Mouse (Mus musculus): ENCODE results near the gene Tespa1. TPM values are rescaled to one million over a fixed set of nuclear protein-coding genes. Genes with fewer than 3 reads are reported as not detected.
"Not testable (repeated sequence)": the region's sequence is repeated elsewhere in the genome, so short reads cannot be mapped to it uniquely, and the experiment has no call there.

Gene Tespa1
- total RNA-seq (2022): under 1 TPM in 3 of 4 experiments, not detected in 1; 0.26 to 0.47 (median 0.37) TPM

DNA sequence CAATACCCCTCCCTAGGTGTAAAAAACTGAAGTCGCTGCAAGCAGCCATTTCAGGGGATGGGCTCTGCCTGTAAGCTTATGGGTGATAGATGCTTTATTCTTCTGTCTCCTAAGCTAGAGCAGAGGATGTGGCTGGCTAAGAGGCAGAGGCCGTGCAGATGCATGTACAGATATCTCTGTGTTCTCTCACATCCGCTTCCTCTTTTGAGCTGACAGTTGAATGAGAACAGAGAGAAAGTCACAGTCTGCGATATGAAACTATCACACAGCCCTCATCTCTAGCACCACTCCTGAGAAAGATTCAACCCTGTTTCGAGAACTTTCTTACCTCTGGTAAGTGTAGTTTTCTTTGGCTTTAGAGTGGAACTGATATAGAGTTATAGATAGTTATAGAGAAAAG lies at the start of gene Tespa1:
Tespa1 (plus strand) TSS at position 234 of the 400 bp plus-strand sequence.
- DNase-seq (ENCODE audit: low spot score): no peak

DNA sequence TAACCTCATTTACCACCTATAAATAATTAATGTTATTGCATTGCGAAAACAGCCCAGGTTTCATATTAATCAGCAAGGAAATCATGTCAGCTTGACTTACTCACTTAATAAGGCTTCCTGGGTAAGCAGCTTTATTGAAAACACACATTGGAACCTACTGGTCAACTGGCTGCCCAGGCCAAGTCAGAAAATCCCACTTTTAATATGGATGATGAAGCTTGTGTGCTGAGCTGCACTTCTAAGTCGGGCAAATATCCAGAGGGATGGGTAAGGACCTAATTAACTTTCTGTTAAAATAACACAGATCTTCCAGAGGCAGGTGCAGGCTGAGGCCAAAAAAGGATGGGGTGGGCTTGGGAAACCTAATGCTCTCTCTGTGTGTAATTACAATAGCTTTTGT lies 46.9 kb upstream of the Tespa1 start:
- no peak for DNase-seq (ENCODE audit: low spot score)

DNA sequence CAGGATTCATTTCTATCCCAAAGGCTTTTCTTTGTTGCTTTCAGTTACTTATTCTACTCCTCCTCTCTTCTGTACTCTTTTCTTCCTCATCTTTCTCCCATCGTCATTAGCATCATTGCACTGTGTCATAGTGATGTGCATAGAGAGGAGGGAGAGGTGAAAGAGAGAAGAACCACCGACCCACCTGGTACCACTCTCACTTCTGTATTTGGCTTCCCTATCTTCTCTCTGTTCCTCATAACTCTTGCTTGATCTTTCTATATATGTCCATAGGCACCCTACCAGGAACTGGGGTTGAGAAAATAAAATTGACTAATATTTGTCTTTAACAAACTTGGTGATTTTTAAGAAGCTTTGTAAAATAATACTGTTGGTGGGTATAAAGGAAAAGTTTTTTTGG lies 46.2 kb upstream of the Tespa1 start:
- DNase-seq (ENCODE audit: low spot score): no peak

DNA sequence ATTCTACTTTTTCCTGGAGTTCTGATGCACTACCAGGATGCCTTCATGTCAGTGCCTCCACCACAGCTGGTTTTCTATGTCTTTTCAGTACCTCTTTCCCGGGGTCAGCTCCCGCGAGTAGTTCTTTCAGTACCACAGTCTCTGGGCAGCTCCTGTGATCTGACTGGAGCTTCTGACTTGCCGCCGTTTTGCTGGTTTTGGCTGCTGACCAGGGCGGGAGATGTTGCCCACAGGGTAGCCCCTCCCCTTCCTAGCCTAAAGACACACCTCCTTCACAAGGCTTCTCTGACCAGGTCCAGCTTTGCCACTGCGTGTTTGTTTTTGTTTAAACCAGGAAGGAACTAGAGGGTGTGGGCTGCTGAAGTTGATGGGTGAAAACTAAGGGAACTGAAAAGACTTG lies 42.6 kb upstream of the Tespa1 start, which contains the start of gene Neurod4:
Neurod4 (minus strand) TSS at position 175 of the 400 bp plus-strand sequence.
- DNase-seq (ENCODE audit: low spot score): no peak

DNA sequence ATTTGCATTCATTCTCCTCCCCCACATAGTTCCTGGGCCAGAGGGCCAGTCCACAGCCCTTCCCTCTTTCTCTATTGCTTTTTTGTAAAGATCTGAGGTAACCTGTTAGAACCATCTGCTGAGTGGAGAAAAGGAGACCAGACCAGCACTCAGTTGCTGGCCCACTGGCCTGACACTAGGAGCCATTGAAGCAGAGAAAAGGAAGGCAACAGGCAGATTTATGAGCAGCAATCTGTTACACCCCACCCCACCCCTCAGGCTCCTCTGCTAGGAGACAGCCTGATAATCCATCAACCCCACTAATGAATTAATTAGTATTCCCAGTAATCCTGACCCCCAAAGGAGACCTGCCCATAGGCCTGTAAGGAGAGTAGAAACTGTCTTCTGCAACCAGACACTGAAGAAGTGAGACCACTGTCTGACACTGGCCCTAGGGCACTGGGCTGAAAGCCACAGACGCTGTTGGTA lies 40.7 kb upstream of the Tespa1 start:
- no peak for DNase-seq (ENCODE audit: low spot score)

DNA sequence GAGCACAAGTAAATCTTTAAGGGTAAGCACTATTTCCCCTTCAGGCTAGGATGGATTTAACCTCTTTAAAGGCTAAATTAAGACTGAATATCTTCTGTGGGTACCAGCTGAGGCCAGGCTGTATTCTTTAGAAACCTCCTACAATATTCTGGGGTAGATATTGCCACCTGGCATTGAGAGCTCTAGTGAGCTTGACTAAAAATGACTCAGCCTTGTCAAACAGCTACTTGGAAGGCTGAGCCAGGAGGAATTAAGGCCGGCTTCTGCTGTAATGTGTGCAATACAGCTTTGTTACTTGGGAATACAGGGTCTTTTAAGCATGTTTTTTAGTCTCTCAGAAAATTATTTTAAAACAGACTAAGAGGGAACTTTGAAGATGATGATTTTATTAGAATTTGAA lies 35.5 kb upstream of the Tespa1 start:
- DNase-seq (ENCODE audit: low spot score): no peak

DNA sequence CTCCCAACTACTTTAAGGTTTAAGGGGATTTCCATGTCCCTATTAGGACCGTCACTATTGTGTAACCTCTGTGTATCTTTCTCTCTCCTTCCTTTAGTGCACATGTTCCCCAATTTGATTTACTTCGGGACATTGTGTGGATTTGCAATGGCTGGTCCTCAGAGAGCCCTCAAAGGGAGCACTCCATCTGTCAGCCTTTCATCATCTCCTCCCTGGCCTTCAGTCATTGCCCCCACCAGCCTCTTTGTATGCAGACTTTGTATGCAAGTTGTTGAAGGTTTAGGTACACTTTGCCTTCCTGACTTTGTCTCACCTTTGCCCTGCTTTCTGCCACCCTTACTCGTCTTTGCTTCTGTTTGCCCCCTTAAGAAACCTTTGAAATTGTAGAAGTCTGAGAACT lies 34.7 kb upstream of the Tespa1 start:
- DNase-seq (ENCODE audit: low spot score): no peak

DNA sequence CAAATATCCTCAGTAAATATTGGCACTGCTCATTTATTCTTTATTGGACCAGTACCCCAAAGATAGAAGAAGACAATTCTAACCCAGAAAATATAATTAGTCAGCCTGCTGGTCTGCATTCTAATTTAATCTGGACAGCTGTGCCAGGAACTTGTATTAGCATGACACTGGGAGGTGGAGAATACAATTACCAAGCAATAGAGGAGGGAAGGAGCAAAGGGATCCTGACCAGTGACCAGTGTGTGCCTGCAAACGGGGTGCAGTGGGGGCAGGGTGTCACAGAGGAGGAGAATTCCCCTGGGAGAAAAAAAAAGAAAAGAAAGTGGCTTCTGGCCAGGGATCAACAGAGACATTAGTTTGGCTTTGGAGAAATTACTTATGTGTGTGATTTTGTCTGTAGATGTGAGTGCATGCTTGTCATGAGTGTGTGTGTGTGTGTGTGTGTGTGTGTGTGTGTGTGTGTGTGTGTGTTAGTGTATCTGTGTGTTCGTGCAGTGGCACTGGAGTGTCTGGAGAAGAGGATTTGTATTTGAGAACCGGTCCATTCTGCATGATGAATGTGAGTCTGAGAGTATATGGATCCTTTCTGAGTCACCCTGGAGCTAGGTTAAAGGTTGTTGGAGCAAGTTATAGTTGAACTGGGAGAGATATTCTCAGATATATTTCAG lies 28.8 kb upstream of the Tespa1 start:
- no peak for DNase-seq (ENCODE audit: low spot score)

DNA sequence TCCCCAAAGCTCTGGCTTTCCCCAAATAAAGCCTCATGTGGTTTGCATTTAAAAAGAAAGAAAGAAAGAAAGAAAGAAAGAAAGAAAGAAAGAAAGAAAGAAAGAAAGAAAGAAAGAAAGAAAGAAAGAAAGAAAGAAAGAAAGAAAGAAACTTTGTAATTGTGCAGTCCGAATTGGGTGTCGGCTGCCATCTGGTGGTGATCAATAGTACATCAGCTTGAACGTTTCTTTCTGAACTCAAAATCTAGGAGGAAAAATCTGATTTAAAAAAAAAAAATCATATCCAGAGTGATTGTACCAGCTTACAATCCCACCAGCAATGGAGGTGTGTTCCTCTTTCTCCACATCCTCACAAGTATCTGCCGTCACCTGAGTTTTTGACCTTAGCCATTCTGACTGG lies 23.9 kb upstream of the Tespa1 start:
- not testable (repeated sequence) for DNase-seq (ENCODE audit: low spot score)

DNA sequence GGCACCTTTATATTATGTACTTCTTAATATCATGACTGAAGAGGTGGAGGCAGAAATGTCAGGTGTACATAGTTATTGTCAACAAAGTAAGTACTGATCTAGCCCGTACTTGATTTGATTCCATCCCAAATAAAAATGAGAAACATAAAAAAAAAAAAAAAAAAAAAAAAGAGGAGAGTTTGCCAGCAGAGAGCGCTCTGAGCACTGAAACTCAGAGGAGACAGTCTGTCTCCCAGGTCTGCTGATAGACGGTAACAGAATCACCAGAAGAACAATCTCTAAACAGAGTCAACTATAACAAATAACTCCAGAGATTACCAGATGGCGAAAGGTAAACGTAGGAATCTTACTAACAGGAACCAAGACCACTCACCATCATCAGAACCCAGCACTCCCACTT lies 18.5 kb upstream of the Tespa1 start:
- DNase-seq (ENCODE audit: low spot score): not testable (repeated sequence)

DNA sequence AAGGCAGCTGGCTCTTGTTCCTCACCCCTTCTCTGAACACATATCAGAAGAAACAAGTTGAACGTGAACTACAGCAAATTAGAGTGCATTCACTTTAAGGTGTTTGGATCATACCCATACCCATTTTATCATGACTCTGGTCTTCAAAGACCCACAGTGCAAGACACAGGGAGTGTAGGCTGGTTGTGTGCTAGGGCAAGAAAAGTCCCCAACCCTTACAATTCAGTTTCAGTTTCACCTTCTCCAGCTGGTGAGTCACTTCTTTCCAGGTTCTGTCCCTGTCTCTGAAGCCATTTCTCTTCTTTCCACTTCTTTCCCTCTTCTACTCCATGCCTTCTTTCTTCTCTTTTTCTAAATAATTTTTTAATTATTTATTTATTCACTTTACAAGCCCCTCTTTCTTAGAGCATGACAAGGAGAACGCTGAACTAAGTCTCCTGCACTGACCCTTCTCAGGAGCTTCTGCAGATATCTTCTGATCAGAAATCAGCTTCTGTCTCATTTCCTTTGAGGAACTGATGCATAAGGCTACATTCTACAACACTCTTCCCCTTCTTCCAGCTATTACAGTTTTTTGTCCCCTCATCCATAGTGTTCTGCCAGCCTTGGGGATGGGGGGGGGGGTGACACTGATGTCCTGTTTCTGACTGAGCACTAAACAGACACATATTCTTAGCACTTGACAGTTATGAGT lies 11.0 kb upstream of the Tespa1 start:
- no peak for DNase-seq (ENCODE audit: low spot score)

DNA sequence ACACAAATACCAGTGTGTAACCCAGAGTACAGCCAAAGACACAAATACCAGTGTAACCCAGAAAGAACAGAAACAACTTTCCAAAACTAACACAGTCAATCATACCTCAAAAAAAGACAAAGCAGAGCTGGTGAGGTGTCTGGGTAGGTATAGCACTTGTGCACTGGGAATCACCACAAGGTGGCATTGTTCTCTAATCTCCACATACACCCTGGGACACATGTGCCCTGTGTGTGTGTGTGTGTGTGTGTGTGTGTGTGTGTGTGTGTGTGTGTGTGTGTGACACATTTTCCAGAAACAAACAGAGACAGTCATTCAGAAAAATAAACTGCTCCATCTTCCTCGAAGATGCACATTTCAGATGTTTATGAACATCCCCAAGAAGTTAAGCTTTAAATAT lies 9.1 kb upstream of the Tespa1 start:
- no peak for DNase-seq (ENCODE audit: low spot score)

DNA sequence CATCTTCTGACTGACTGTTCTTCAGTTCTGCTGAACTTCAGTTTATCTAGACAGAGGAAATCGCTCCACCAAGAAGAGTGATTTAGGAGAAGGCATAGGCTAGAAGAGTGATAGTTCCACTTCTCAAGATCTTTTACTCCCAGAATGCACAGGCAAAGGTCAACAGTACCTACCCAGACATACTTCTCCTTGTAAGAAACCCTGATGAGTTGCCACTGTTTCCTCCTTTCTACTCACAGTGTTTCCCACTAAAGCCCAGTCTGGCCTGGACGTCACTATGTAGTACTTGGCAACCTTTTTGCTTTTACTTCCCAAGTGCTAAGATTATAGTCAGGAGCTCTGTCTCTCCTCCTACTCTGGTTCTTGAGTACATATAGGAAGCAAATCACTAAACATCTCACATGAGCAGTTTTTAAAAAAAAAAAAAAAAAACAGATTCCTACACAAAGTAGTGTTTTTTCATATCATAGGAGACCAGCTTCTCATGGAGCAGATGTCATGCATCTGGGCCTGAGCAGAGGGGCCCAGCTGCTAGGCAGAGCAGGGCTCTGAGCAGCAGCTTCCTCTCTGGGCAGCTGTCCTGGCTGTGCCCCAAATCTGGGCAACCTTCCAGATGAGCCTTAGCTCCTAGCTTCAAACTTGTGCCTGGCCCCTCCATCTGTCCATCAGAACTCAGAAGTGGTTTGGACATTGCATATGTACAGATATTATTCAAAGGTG lies 8.4 kb upstream of the Tespa1 start:
- DNase-seq (ENCODE audit: low spot score): peak; percentile 11

DNA sequence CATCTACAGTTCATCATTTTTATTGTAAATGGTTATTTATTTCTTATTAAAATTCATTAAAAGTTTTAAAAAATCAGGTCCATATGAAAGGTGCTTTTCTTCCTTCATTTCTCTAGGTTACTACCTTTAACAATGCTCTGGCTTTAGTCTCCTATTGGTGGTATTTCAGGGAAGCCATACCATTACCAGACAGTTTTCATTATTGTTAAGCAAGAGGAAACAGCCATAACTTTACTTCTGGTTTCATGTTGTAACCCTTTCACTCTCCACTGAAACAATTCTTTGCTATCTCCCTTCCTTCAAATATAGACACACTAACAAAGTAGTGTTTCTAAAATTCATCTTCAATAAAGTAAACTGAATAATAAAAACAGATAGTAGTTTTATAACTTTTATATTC lies 6.8 kb upstream of the Tespa1 start:
- DNase-seq (ENCODE audit: low spot score): no peak

DNA sequence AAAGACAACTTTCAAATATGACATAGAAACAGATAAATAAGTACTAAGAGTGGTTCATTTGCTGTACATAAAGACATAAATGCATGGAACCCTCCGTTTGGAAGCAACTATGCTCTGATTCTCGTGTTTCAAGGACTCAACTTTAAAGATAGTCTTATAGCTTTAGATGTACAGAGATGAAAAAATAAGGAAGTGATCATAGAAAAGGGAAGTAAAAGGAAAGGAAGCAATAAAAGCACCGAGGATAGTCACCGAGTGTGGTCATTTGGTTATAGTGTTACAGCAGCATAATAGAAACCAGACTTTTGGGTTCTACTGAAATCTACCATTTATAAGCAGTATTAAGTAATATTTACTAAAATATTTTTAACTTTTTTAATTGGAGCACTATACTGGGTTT lies 4.0 kb upstream of the Tespa1 start:
- no peak for DNase-seq (ENCODE audit: low spot score)

DNA sequence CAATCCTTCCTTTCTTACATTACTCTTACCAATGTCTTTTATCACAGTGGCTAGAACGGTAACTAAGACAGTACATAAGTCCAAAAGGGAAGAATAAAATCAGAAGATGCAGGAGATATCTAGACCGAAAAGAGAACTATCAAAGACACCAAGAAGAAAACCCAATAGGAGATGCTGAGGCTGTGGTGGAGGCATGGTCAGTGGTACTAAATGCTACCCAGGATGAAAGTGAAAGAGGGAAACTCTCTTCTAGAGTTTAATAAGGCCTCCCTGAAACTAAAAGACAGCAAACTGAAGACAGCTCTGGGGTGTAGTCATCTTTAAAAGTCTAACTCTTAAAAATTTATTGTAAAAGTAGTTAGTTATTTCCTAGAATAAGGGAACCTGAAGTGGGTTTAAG lies 2.0 kb upstream of the Tespa1 start:
- no peak for DNase-seq (ENCODE audit: low spot score)

DNA sequence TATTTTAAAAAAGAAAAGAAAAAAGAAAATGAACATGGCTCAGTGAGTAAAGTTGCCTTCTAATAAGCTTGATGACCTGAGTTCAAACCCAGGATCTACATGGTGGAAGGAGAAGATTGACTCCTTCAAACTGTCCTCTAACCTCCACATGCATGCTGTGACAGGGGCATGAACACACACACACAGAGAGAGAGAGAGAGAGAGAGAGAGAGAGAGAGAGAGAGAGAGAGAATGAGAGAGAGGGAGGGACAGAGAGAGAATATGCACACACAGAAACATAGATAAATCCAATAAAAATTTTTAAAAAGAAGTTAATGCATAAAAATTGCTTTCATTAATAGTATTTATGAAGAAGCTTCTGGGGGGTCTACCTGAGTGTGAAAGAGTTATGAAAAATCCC lies 608 bp upstream of the Tespa1 start:
- no peak for DNase-seq (ENCODE audit: low spot score)

DNA sequence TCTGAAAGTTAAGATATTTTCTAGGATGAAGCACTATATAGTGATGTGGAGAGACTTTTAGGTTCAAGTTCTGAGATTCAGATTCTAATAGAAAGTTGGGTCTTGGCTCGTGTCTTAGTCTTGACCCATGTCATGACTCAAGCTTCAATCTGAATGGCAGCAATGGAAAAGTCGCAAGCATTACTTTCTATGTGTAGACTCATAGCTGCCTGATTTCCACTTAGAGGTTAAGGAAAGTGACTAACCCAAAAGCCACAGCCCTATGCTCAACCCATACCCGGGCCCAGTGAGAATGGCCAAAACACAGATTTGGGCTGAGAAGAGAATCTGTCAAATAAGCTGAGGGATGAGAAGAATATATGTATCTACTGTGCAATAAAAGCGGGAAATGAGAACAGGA lies 1.6 kb downstream of the Tespa1 start:
- DNase-seq (ENCODE audit: low spot score): no peak

DNA sequence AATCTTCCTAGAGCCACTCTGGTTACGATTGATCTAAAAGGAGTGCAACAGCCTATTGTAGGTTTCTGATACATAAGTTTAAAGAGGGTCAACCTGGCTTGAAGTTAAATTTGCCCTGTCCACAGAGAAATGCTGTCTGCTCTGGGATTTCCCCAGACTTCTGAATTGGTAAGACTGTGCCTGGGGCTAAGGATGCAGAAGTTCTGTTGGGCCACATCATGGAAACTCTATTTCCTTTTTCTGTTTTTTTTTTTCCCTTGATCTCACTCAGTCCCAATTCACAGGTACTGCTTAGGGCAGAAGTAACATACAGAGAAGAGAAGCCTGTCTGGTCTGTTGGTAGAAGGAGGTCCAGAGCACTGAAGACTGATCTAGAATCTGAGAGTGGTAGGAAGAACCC lies 8.0 kb downstream of the Tespa1 start:
- DNase-seq (ENCODE audit: low spot score): no peak

DNA sequence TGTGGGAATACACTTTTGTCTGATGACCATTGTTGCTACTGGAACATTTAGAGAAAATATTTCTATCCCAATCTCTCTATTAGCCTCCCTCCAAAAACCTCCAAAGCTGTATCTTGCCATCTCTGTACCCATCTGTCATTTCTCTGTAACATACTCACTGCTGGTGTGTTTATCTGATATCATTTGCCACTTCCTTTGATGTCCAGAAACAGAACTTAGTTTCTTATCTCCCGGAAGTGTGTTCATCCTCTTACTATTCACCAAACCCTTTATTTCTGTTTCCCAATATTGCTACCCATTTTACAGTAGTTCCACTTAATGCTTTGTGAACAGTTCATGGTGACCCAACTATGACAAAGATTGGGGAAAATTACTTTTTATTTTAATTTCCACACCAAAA lies 13.7 kb downstream of the Tespa1 start:
- no peak for DNase-seq (ENCODE audit: low spot score)

DNA sequence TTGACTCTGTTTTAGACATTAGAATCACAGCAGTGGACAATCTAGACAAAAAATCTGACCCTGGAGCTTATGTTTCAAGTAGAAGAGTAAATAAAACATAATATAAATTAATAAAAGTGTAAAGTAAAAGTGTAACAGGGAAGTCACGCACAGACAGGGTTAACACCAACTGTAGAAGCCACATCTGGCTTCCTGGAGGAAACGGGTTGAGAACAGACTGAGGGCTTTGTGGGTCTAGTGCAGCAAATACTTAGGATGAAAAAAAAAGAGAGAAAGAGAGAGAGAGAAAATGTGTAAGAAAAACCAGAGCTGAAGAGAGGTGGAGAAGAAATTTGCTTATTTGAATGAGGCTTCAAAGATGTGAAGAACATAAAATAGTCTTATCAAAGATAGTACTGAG lies 14.9 kb downstream of the Tespa1 start:
- DNase-seq (ENCODE audit: low spot score): no peak

DNA sequence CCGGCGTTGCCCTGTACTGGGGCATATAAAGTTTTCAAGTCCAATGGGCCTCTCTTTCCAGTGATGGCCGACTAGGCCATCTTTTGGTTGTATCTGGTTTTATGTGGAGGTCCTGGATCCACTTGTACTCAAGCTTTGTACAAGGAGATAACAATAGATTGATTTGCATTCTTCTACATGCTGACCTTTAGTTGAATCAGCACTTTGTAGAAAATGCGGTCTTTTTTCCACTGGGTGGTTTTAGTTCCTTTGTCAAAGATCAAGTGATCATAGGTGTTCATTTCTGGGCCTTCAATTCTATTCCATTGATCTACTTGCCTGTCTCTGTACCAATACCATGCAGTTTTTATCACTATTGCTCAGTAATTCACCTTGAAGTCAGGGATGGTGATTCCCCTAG lies 17.4 kb downstream of the Tespa1 start:
- DNase-seq (ENCODE audit: low spot score): not testable (repeated sequence)

DNA sequence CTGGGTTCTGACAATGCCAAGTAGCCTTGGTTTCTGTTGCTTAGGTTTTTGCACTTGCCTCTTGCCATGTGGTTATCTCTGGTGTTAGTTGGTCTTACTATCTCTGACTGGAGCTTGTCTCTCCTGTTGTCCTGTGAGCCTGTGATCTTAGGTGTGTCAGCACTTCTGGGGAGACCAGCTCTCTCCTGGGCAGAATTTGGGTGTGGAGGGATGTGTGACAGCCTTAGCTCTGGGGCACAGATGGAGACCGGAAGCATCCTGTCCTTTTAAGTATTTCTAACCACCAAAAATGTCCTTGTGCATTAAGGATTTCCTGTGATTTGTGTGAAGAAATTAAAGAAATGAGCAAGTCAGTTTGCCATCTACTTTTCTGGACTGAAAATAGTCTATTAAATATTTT lies 21.4 kb downstream of the Tespa1 start:
- DNase-seq (ENCODE audit: low spot score): no peak
